Mouse (Mus musculus): ENCODE results near the gene Fcrla.
"Not testable (repeated sequence)": the region's sequence is repeated elsewhere in the genome, so short reads cannot be mapped to it uniquely, and the experiment has no call there.

Fcrla gene

GRCm38 (mm10) chr1:170927378-170927777 is at the start of gene Fcrla:
Gene Fcrla, minus strand, starts transcription at chr1:170927583.
- in situ Hi-C loops (cut with MboI, MseI) = no loop called here

- in situ Hi-C loops (cut with MboI, MseI) = no loop called here
Observed at GRCm38 (mm10) chr1:170976447-170976846, 49.1 kb upstream of the Fcrla start, which contains the start of gene Fcgr2b. Gene Fcgr2b, minus strand, starts transcription at chr1:170976547.

- in situ Hi-C loops (cut with MboI, MseI) = no loop called here
Observed at GRCm38 (mm10) chr1:170975751-170976161, 48.4 kb upstream of the Fcrla start.

- in situ Hi-C loops (cut with MboI, MseI) = not testable (repeated sequence)
Observed at GRCm38 (mm10) chr1:170975350-170975749, 48.0 kb upstream of the Fcrla start.

- in situ Hi-C loops (cut with MboI, MseI) = no loop called here
Observed at GRCm38 (mm10) chr1:170974736-170975135, 47.4 kb upstream of the Fcrla start.

- in situ Hi-C loops (cut with MboI, MseI) = no loop called here
Observed at GRCm38 (mm10) chr1:170974171-170974570, 46.8 kb upstream of the Fcrla start.

GRCm38 (mm10) chr1:170972936-170973335 is 45.6 kb upstream of the Fcrla start:
- in situ Hi-C loops (cut with MboI, MseI) = no loop called here

GRCm38 (mm10) chr1:170972494-170972893 is 45.1 kb upstream of the Fcrla start:
- in situ Hi-C loops (cut with MboI, MseI) = no loop called here

- in situ Hi-C loops (cut with MboI, MseI) = no loop called here
Observed at GRCm38 (mm10) chr1:170968576-170968975, 41.2 kb upstream of the Fcrla start.

GRCm38 (mm10) chr1:170967581-170967980 is 40.2 kb upstream of the Fcrla start:
- in situ Hi-C loops (cut with MboI, MseI) = no loop called here

- in situ Hi-C loops (cut with MboI, MseI) = no loop called here
Observed at GRCm38 (mm10) chr1:170963087-170963486, 35.7 kb upstream of the Fcrla start.

GRCm38 (mm10) chr1:170962301-170962700 is 34.9 kb upstream of the Fcrla start:
- in situ Hi-C loops (cut with MboI, MseI) = no loop called here

- in situ Hi-C loops (cut with MboI, MseI) = no loop called here
Observed at GRCm38 (mm10) chr1:170961101-170961500, 33.7 kb upstream of the Fcrla start.

- in situ Hi-C loops (cut with MboI, MseI) = no loop called here
Observed at GRCm38 (mm10) chr1:170959791-170960190, 32.4 kb upstream of the Fcrla start.

- in situ Hi-C loops (cut with MboI, MseI) = no loop called here
Observed at GRCm38 (mm10) chr1:170958225-170958624, 30.8 kb upstream of the Fcrla start.

GRCm38 (mm10) chr1:170953192-170953591 is 25.8 kb upstream of the Fcrla start:
- in situ Hi-C loops (cut with MboI, MseI) = no loop called here

- in situ Hi-C loops (cut with MboI, MseI) = no loop called here
Observed at GRCm38 (mm10) chr1:170950772-170951171, 23.4 kb upstream of the Fcrla start.

GRCm38 (mm10) chr1:170944908-170945307 is 17.5 kb upstream of the Fcrla start:
- in situ Hi-C loops (cut with MboI, MseI) = loop anchor here (5.0 kb wide), 1 partner anchor 542 kb away; no protein-coding TSS in a partner anchor

GRCm38 (mm10) chr1:170944151-170944550 is 16.8 kb upstream of the Fcrla start:
- in situ Hi-C loops (cut with MboI, MseI) = not testable (repeated sequence)

GRCm38 (mm10) chr1:170939255-170939654 is 11.9 kb upstream of the Fcrla start:
- in situ Hi-C loops (cut with MboI, MseI) = no loop called here

- in situ Hi-C loops (cut with MboI, MseI) = no loop called here
Observed at GRCm38 (mm10) chr1:170934383-170934782, 7.0 kb upstream of the Fcrla start.

GRCm38 (mm10) chr1:170933940-170934339 is 6.6 kb upstream of the Fcrla start:
- in situ Hi-C loops (cut with MboI, MseI) = no loop called here

GRCm38 (mm10) chr1:170933386-170933920 is 6.1 kb upstream of the Fcrla start:
- in situ Hi-C loops (cut with MboI, MseI) = no loop called here

GRCm38 (mm10) chr1:170932043-170932442 is 4.7 kb upstream of the Fcrla start:
- in situ Hi-C loops (cut with MboI, MseI) = no loop called here

Data from T-helper 17 cell (primary cell).